Mouse (Mus musculus) left cerebral cortex, adult 18-20 months (tissue): Measurements from ENCODE around the gene Susd4. TPM values are rescaled to one million over a fixed set of nuclear protein-coding genes. Genes with fewer than 3 reads are reported as not detected.

ENCODE experiments used
- DNase-seq, 2 experiments: peaks; one replicate each; pipeline ENCODE4 v3.0.0; 2021 to 2022; ENCODE audit warnings: low spot score in 2 of 2, mixed read lengths in 1 of 2
- total RNA-seq, 2 experiments: library from RNA; stranded (reverse); gene quantifications; 2 replicates each; pipeline ENCODE4 v1.2.3; 2021

The Susd4 gene
- total RNA-seq, 2 experiments from 2014 or later: 105 to 117 TPM

- DNase-seq: no peak
These were observed 148.9 kb downstream of the Susd4 start for GRCm38 (mm10) chr1:182912591-182912990.

DNA sequence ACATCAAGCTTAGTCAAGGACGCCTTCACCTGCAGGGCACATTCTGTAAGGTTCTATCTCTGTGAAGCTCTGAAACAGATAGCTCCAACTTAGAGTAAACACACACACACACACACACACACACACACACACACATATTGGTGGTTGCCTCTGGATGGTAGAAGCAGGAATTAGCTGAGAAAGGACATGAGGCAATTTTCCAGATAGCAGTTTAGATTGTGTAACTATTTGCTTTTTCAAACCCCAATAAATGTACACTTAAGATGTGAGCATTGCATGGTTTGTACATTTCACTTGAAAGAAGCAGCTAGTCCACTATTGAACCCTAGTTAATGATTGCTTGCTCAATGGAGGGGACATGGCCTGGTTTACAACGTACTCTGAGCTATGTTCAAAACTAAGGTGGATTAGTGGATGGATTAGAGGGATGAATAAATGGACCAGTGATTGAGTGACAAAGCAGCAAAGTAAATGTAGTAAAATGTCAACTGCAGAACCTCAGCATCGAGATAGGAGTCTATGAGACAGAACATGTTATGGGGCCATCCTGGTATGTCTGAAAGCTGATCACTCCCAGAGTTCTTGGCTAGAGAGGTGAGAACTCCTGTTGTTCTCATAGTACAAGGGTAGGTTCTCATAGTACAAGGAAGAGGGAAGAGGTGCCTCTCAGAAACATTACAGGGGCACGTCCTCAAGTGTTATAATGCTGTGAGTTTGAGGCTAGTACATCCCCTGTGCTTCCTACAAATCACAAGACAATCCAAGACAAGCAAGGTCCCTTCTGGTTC is 150.7 kb downstream of the Susd4 start:
- DNase-seq: no peak

- DNase-seq: no peak
These were observed 152.5 kb downstream of the Susd4 start for GRCm38 (mm10) chr1:182916166-182916565.

- DNase-seq: no peak
These were observed 155.2 kb downstream of the Susd4 start for GRCm38 (mm10) chr1:182918718-182919346.

GRCm38 (mm10) chr1:182922824-182923223 is 159.2 kb downstream of the Susd4 start:
- DNase-seq: no peak

DNA sequence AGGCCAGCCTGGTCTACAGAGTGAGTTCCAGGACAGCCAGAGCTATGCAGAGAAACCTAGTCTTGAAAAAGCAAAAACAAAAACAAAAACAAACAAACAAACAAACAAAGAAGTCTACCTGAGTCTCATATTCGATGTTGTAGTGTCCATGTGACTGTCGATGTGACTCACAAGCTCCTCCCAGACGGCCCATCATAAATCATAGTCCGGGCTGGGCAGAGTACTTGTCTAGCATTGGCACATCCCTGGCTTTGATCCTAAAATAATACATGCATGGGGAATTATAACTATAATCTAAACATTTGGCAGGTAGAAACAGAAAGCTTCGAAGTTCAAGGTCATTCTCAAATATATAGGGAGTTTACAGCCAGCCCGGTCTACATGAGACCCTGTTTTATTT is 162.8 kb downstream of the Susd4 start:
- no peak for DNase-seq

- no peak for DNase-seq
These were observed 164.5 kb downstream of the Susd4 start for GRCm38 (mm10) chr1:182927878-182928851.

DNA sequence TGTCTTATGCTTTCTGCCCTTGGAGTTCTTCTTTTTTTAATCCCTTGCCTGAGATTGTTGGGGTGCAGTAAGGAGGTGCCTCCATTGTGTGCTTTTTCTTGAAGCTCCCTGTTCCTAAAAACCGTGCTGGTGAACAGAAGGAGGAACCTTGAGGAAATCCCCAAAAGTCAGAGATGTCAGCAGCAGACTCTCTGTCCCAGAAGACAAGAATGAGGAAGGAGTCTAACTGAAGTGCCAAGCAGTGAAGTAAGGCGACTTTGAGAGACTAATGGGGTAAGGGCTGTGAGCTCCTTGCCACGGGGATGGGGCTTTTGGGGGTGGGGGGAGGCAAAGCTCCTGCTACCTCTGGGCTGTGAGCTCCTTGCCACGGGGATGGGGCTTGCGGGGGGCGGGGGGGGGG is 171.8 kb downstream of the Susd4 start:
- DNase-seq: no peak

DNA sequence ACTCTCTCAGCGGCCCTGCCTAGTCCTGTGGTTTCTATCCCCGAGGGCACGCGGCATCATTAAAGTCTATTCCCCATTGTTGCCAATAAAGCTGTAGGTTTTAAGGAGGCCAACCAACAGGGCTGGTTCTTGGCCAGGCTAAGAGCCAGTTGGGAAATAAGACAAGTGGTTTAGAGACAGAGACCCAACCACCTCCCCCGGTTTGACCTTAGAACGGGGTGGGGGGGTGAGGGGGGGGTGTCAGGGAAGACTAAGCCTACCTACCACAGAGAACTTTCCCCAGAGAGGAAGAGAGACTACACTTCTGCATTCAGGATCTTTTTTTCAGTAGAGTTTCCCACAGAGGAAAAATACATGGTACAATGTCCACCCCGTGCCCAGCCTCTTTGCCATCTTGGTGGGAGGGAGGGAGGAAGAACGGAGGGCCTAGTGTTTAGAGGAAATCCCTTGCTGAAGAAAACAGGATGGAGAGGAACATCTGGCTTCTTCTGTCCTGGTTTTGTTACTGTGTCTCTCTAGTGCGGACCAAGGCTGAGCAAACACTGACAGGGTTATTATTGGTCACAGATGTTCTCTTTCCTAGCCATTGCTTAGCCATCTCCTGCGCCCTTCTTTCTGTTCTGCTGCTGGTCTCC is 173.9 kb downstream of the Susd4 start:
- no peak for DNase-seq

- DNase-seq: no peak
These were observed 178.3 kb downstream of the Susd4 start for GRCm38 (mm10) chr1:182941921-182942320.

DNA sequence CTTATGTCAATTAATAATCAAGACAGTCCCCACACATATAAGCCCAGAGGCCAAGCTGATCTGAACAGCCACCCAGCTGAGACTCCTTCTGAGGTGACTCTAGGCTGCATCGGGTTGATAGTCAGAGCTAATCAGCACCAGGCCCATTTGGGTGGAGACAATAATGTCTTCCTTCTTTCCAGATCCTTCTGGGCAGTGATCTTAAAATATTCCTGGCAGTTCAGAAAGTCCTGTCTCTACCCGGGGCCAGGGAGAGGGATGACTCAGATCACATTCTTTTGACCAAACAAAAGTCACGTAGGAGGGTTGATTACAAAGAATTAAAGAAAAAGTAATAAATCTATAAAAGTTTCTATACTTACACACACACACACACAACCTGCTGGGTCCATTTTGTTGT is 180.3 kb downstream of the Susd4 start:
- DNase-seq: no peak

DNA sequence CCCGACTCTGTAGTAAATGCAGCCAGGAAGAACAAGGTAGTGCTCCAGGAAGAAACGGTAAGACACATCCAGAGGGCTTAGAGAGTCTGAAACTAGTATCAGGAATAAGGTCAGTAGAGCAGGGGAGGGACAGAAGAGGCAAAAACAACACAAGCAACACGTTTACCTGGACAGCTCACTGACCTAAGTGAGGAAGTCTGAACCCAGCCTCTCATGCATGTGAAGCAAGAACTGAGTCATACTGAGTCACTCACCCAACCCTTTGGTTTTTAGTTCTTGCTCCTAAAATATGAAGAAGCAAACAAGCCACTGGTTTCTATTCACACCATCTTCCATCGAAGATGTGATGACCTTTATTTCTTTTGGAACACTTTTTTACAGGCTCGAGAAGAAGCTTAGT is 181.0 kb downstream of the Susd4 start:
- DNase-seq: no peak

DNA sequence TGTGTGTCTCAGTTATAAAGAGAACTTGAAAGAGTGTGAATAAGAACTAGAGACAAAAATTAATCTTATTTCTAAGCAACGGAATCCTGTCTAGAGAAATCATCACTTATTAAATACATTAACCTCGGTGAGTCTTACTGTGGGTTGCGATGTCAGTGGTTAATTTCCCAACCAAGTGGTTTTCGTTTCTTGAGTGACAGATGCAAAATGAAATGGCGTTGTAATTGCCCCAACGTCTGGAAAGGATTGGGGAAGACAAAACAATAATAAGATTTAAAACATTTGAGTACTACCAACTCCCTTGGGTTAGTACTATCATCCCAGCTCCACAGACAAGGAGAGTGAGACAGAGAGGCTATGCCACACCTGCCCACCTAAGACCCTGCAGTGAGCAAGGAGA is 181.9 kb downstream of the Susd4 start:
- no peak for DNase-seq

Other genes starting within 250 kb of the Susd4 start
- gene Capn2, start 246.3 kb upstream of the Susd4 start, total RNA-seq: 10 to 100 TPM; 65.1 to 66.8 TPM
- gene Capn8, start 198.9 kb upstream of the Susd4 start, total RNA-seq: not detected
- gene Ccdc185, start 14.7 kb upstream of the Susd4 start, total RNA-seq: under 1 TPM; 0.16 to 0.26 TPM
- under 1 TPM; 0.28 to 0.30 TPM for gene Tlr5, start 190.9 kb downstream of the Susd4 start, total RNA-seq